Mouse (Mus musculus): Measurements from ENCODE around the gene Filip1l. TPM values are rescaled to one million over a fixed set of nuclear protein-coding genes. Genes with fewer than 3 reads are reported as not detected.

Filip1l gene
- polyA plus RNA-seq, 1 experiment from 2014 or later = 13.0 TPM

- no peak overlapping the region for H3K9ac ChIP-seq (ENCODE audit: low read length)
- no peaks in the 10 kb centered on the region for H3K4me1 ChIP-seq (ENCODE audit: control insufficient read depth, insufficient read depth, low read length)
- H3K4me3 ChIP-seq (ENCODE audit: low read depth, low read length) = no peak overlapping the region
- DNase-seq (ENCODE audit: low spot score) (no peak), ATAC-seq (ENCODE audit: insufficient read depth, low FRiP score, low TSS enrichment) (no peak)
- WGBS = 88% methylated on average over 10 of the region's 10 CpGs
- no peak overlapping the region for H3K4me2 ChIP-seq (ENCODE audit: low read depth)
- H3K27ac ChIP-seq (ENCODE audit: low read depth, low read length) = no peak overlapping the region
- no peaks in the 10 kb centered on the region for H3K27me3 ChIP-seq (ENCODE audit: control insufficient read depth, insufficient read depth, low read length)
- no peaks in the 10 kb centered on the region for H3K36me3 ChIP-seq (ENCODE audit: control insufficient read depth, insufficient read depth, low read length)
- no peaks in the 10 kb centered on the region for H3K9me3 ChIP-seq (ENCODE audit: control insufficient read depth, low read length)
These were observed 162.7 kb downstream of the Filip1l start for GRCm38 (mm10) chr16:57515636-57516035.

GRCm38 (mm10) chr16:57525046-57525445 lies 172.2 kb downstream of the Filip1l start:
- no peaks in the 10 kb centered on the region for H3K9me3 ChIP-seq (ENCODE audit: control insufficient read depth, low read length)
- H3K4me2 ChIP-seq (ENCODE audit: low read depth) = no peak overlapping the region
- no peaks in the 10 kb centered on the region for H3K27me3 ChIP-seq (ENCODE audit: control insufficient read depth, insufficient read depth, low read length)
- DNase-seq (ENCODE audit: low spot score) = no peak
- no peaks in the 10 kb centered on the region for H3K36me3 ChIP-seq (ENCODE audit: control insufficient read depth, insufficient read depth, low read length)
- WGBS = 88% methylated on average over 5 of the region's 5 CpGs
- H3K9ac ChIP-seq (ENCODE audit: low read length) = no peak overlapping the region
- no peak overlapping the region for H3K4me3 ChIP-seq (ENCODE audit: low read depth, low read length)
- H3K4me1 ChIP-seq (ENCODE audit: control insufficient read depth, insufficient read depth, low read length) = no peaks in the 10 kb centered on the region
- no peak overlapping the region for H3K27ac ChIP-seq (ENCODE audit: low read depth, low read length)
- ATAC-seq (ENCODE audit: insufficient read depth, low FRiP score, low TSS enrichment) = no peak

GRCm38 (mm10) chr16:57525476-57525875 lies 172.6 kb downstream of the Filip1l start:
- H3K27ac ChIP-seq (ENCODE audit: low read depth, low read length) = no peak overlapping the region
- no peaks in the 10 kb centered on the region for H3K36me3 ChIP-seq (ENCODE audit: control insufficient read depth, insufficient read depth, low read length)
- no peaks in the 10 kb centered on the region for H3K27me3 ChIP-seq (ENCODE audit: control insufficient read depth, insufficient read depth, low read length)
- no peak overlapping the region for H3K4me3 ChIP-seq (ENCODE audit: low read depth, low read length)
- DNase-seq (ENCODE audit: low spot score) = no peak
- no peaks in the 10 kb centered on the region for H3K9me3 ChIP-seq (ENCODE audit: control insufficient read depth, low read length)
- no peaks in the 10 kb centered on the region for H3K4me1 ChIP-seq (ENCODE audit: control insufficient read depth, insufficient read depth, low read length)
- 74% methylated on average over 4 of the region's 4 CpGs for WGBS
- no peak overlapping the region for H3K9ac ChIP-seq (ENCODE audit: low read length)
- ATAC-seq (ENCODE audit: insufficient read depth, low FRiP score, low TSS enrichment) = no peak
- no peak overlapping the region for H3K4me2 ChIP-seq (ENCODE audit: low read depth)

- WGBS = 92% methylated on average over 7 of the region's 7 CpGs
- no peak for DNase-seq (ENCODE audit: low spot score)
These were observed 174.0 kb downstream of the Filip1l start for GRCm38 (mm10) chr16:57526893-57527292.

GRCm38 (mm10) chr16:57528457-57528856 lies 175.6 kb downstream of the Filip1l start:
- H3K36me3 ChIP-seq (ENCODE audit: control insufficient read depth, insufficient read depth, low read length) = no peaks in the 10 kb centered on the region
- ATAC-seq (ENCODE audit: insufficient read depth, low FRiP score, low TSS enrichment) (no peak), DNase-seq (ENCODE audit: low spot score) (no peak)
- no peak overlapping the region for H3K4me2 ChIP-seq (ENCODE audit: low read depth)
- no peak overlapping the region for H3K27ac ChIP-seq (ENCODE audit: low read depth, low read length)
- 79% methylated on average over 4 of the region's 4 CpGs for WGBS
- H3K4me1 ChIP-seq (ENCODE audit: control insufficient read depth, insufficient read depth, low read length) = no peaks in the 10 kb centered on the region
- no peak overlapping the region for H3K4me3 ChIP-seq (ENCODE audit: low read depth, low read length)
- H3K9ac ChIP-seq (ENCODE audit: low read length) = no peak overlapping the region
- no peaks in the 10 kb centered on the region for H3K27me3 ChIP-seq (ENCODE audit: control insufficient read depth, insufficient read depth, low read length)
- no peaks in the 10 kb centered on the region for H3K9me3 ChIP-seq (ENCODE audit: control insufficient read depth, low read length)

More at GRCm38 (mm10) chr16:57526893-57527292, 174.0 kb downstream of the Filip1l start:
- Histone ChIP-seq H3K9ac (ENCODE audit: low read length) (no peak overlapping the region), H3K27ac (ENCODE audit: low read depth, low read length) (no peak overlapping the region), H3K9me3 (ENCODE audit: control insufficient read depth, low read length) (no peaks in the 10 kb centered on the region), H3K27me3 (ENCODE audit: control insufficient read depth, insufficient read depth, low read length) (no peaks in the 10 kb centered on the region), H3K36me3 (ENCODE audit: control insufficient read depth, insufficient read depth, low read length) (no peaks in the 10 kb centered on the region), H3K4me1 (ENCODE audit: control insufficient read depth, insufficient read depth, low read length) (no peaks in the 10 kb centered on the region), H3K4me3 (ENCODE audit: low read depth, low read length) (no peak overlapping the region), H3K4me2 (ENCODE audit: low read depth) (no peak overlapping the region)
- no peak for ATAC-seq (ENCODE audit: insufficient read depth, low FRiP score, low TSS enrichment)

- ATAC-seq (ENCODE audit: insufficient read depth, low FRiP score, low TSS enrichment) (no peak), DNase-seq (ENCODE audit: low spot score) (no peak)
- WGBS = 90% methylated on average over 4 of the region's 4 CpGs
- Histone ChIP-seq H3K4me3 (ENCODE audit: low read depth, low read length) (no peak overlapping the region), H3K27me3 (ENCODE audit: control insufficient read depth, insufficient read depth, low read length) (no peaks in the 10 kb centered on the region), H3K9me3 (ENCODE audit: control insufficient read depth, low read length) (no peaks in the 10 kb centered on the region), H3K4me2 (ENCODE audit: low read depth) (no peak overlapping the region), H3K4me1 (ENCODE audit: control insufficient read depth, insufficient read depth, low read length) (no peaks in the 10 kb centered on the region), H3K36me3 (ENCODE audit: control insufficient read depth, insufficient read depth, low read length) (no peaks in the 10 kb centered on the region), H3K27ac (ENCODE audit: low read depth, low read length) (no peak overlapping the region), H3K9ac (ENCODE audit: low read length) (no peak overlapping the region)
These were observed 177.7 kb downstream of the Filip1l start for GRCm38 (mm10) chr16:57530547-57530946.

- Histone ChIP-seq H3K9me3 (ENCODE audit: control insufficient read depth, low read length) (no peaks in the 10 kb centered on the region), H3K36me3 (ENCODE audit: control insufficient read depth, insufficient read depth, low read length) (no peaks in the 10 kb centered on the region), H3K4me3 (ENCODE audit: low read depth, low read length) (no peak overlapping the region), H3K9ac (ENCODE audit: low read length) (no peak overlapping the region), H3K27me3 (ENCODE audit: control insufficient read depth, insufficient read depth, low read length) (no peaks in the 10 kb centered on the region), H3K4me2 (ENCODE audit: low read depth) (no peak overlapping the region), H3K4me1 (ENCODE audit: control insufficient read depth, insufficient read depth, low read length) (no peaks in the 10 kb centered on the region), H3K27ac (ENCODE audit: low read depth, low read length) (no peak overlapping the region)
- no peak for ATAC-seq (ENCODE audit: insufficient read depth, low FRiP score, low TSS enrichment)
- WGBS = 15% methylated on average over 6 of the region's 6 CpGs
- no peak for DNase-seq (ENCODE audit: low spot score)
These were observed 179.2 kb downstream of the Filip1l start for GRCm38 (mm10) chr16:57532081-57532493.

GRCm38 (mm10) chr16:57534365-57534764 lies 181.5 kb downstream of the Filip1l start:
- H3K4me2 ChIP-seq (ENCODE audit: low read depth) = no peak overlapping the region
- H3K27me3 ChIP-seq (ENCODE audit: control insufficient read depth, insufficient read depth, low read length) = no peaks in the 10 kb centered on the region
- DNase-seq (ENCODE audit: low spot score) (no peak), ATAC-seq (ENCODE audit: insufficient read depth, low FRiP score, low TSS enrichment) (no peak)
- 81% methylated on average over 1 of the region's 1 CpGs for WGBS
- H3K36me3 ChIP-seq (ENCODE audit: control insufficient read depth, insufficient read depth, low read length) = no peaks in the 10 kb centered on the region
- H3K9me3 ChIP-seq (ENCODE audit: control insufficient read depth, low read length) = no peaks in the 10 kb centered on the region
- no peaks in the 10 kb centered on the region for H3K4me1 ChIP-seq (ENCODE audit: control insufficient read depth, insufficient read depth, low read length)
- no peak overlapping the region for H3K4me3 ChIP-seq (ENCODE audit: low read depth, low read length)
- H3K9ac ChIP-seq (ENCODE audit: low read length) = no peak overlapping the region
- H3K27ac ChIP-seq (ENCODE audit: low read depth, low read length) = no peak overlapping the region

GRCm38 (mm10) chr16:57534811-57535210 lies 181.9 kb downstream of the Filip1l start:
- Histone ChIP-seq H3K4me3 (ENCODE audit: low read depth, low read length) (no peak overlapping the region), H3K4me2 (ENCODE audit: low read depth) (no peak overlapping the region), H3K9me3 (ENCODE audit: control insufficient read depth, low read length) (no peaks in the 10 kb centered on the region), H3K27me3 (ENCODE audit: control insufficient read depth, insufficient read depth, low read length) (no peaks in the 10 kb centered on the region), H3K4me1 (ENCODE audit: control insufficient read depth, insufficient read depth, low read length) (no peaks in the 10 kb centered on the region), H3K27ac (ENCODE audit: low read depth, low read length) (no peak overlapping the region), H3K9ac (ENCODE audit: low read length) (no peak overlapping the region), H3K36me3 (ENCODE audit: control insufficient read depth, insufficient read depth, low read length) (no peaks in the 10 kb centered on the region)
- ATAC-seq (ENCODE audit: insufficient read depth, low FRiP score, low TSS enrichment) = no peak
- WGBS = 85% methylated on average over 1 of the region's 1 CpGs
- no peak for DNase-seq (ENCODE audit: low spot score)

All from neural tube, embryonic 11.5 days (tissue).